In the genomic region with DNA sequence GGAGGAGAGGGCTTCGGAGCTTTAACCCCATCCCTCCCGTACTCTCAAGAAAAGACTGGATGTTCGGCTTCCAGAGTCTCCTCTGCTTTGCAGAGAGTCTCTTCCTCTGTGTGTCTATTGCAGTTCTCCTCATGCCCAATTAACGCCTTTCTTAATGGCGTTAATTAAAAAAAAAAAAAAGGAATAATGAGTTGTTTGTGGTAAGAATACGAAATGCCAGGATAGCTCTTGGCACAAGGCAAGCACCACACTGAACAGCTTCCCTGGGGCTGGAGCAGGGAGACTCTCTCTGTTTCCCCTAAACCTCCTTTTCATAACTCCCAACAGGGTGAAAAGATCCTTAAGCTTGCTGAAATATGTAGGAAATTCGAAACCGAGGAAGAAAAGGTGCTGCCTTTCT, we compare ENCODE assay signal across 27 mouse cellular contexts. TPM values are rescaled to one million over a fixed set of nuclear protein-coding genes. Genes with fewer than 3 reads are reported as not detected.
DNase-seq lines count a peak whose midpoint lies in the region; ATAC-seq and TF ChIP-seq lines count a peak whose summit lies in the region.
"Had no signal": no experiment of that assay in that cellular context is flagged by ENCODE, and none has a peak within 500 bp of the region (broad histone marks: within the 10 kb centered on the region; RNA-seq: fewer than 3 reads in every experiment).

No protein-coding gene starts in this region.

- H3K9me3 ChIP-seq in forebrain, embryonic 12.5 days, result no peaks in the 10 kb centered on the region
- H3K9me3 ChIP-seq in forebrain, embryonic 11.5 days (ENCODE audit: control insufficient read depth, low read length), result no peaks in the 10 kb centered on the region
- no peaks in the 10 kb centered on the region for H3K9me3 ChIP-seq in E14TG2a.4 (ENCODE audit: low read length)
- H3K9me3 ChIP-seq in forebrain, embryonic 16.5 days (ENCODE audit: control insufficient read depth, low read length), result no peaks in the 10 kb centered on the region
- H3K9me3 ChIP-seq: embryonic facial prominence, embryonic 15.5 days; heart, embryonic 10.5 days; heart, embryonic 13.5 days; intestine, embryonic 15.5 days had no signal

- no peak overlapping the region for H3K4me3 ChIP-seq in forebrain, embryonic 12.5 days (replicated peaks)
- H3K4me3 ChIP-seq in forebrain, embryonic 11.5 days (ENCODE audit: low read depth, low read length), result no peak overlapping the region
- peak overlapping the region; percentile 64 for H3K4me3 ChIP-seq in E14TG2a.4 (replicated peaks; ENCODE audit: low read length)
- no peak overlapping the region for H3K4me3 ChIP-seq in forebrain, embryonic 16.5 days (replicated peaks; ENCODE audit: low read length)
- H3K4me3 ChIP-seq: embryonic facial prominence, embryonic 15.5 days; heart, adult 2 months; heart, embryonic 10.5 days; heart, embryonic 13.5 days; intestine, embryonic 15.5 days had no signal

- 55% methylated on average over 8 of the region's 8 CpGs for WGBS in forebrain, embryonic 12.5 days
- 70% methylated on average over 8 of the region's 8 CpGs for WGBS in forebrain, embryonic 11.5 days
- 20% methylated on average over 8 of the region's 8 CpGs for WGBS in forebrain, embryonic 16.5 days

- H3K27ac ChIP-seq in forebrain, embryonic 12.5 days, result peak overlapping the region; percentile 54; the same call in 1 of the 2 replicates
- no peak overlapping the region for H3K27ac ChIP-seq in forebrain, embryonic 11.5 days (ENCODE audit: low read depth, low read length)
- 0 out of 2 replicates have a peak overlapping the region, but pooled peaks have one; percentile 15 for H3K27ac ChIP-seq in forebrain, embryonic 16.5 days (ENCODE audit: low read length)
- H3K27ac ChIP-seq: embryonic facial prominence, embryonic 15.5 days; heart, adult 2 months; heart, embryonic 10.5 days; heart, embryonic 13.5 days; intestine, embryonic 15.5 days had no signal

- H3K4me2 ChIP-seq in forebrain, embryonic 12.5 days, result no peak overlapping the region
- no peak overlapping the region for H3K4me2 ChIP-seq in forebrain, embryonic 11.5 days (ENCODE audit: low read depth, low read length, severe bottlenecking)
- H3K4me2 ChIP-seq in forebrain, embryonic 16.5 days (ENCODE audit: low read length), result peak overlapping the region; percentile 26
- H3K4me2 ChIP-seq: embryonic facial prominence, embryonic 15.5 days; intestine, embryonic 15.5 days had no signal

- no peak overlapping the region for H3K9ac ChIP-seq in forebrain, embryonic 12.5 days
- H3K9ac ChIP-seq in forebrain, embryonic 11.5 days (ENCODE audit: low read length), result no peak overlapping the region
- H3K9ac ChIP-seq in forebrain, embryonic 16.5 days (replicated peaks; ENCODE audit: low read depth, low read length), result no peak overlapping the region
- H3K9ac ChIP-seq: embryonic facial prominence, embryonic 15.5 days; heart, embryonic 13.5 days; intestine, embryonic 15.5 days had no signal

- H3K36me3 ChIP-seq in forebrain, embryonic 12.5 days (replicated peaks), result no peaks in the 10 kb centered on the region
- H3K36me3 ChIP-seq in forebrain, embryonic 11.5 days (ENCODE audit: control insufficient read depth, insufficient read depth, low read length), result no peaks in the 10 kb centered on the region
- no peaks in the 10 kb centered on the region for H3K36me3 ChIP-seq in E14TG2a.4 (ENCODE audit: insufficient read depth, low read length)
- H3K36me3 ChIP-seq in forebrain, embryonic 16.5 days (ENCODE audit: control insufficient read depth, insufficient read depth), result no peaks in the 10 kb centered on the region
- H3K36me3 ChIP-seq: embryonic facial prominence, embryonic 15.5 days; heart, embryonic 10.5 days; heart, embryonic 13.5 days; intestine, embryonic 15.5 days had no signal

- DNase-seq in forebrain, embryonic 11.5 days (ENCODE audit: low spot score), result no peak
- DNase-seq in brain, embryonic 14.5 days (ENCODE audit: low read depth), result peak; percentile 81
- DNase-seq in adrenal gland, postnatal 36 days, result no peak
- DNase-seq in ovary, postnatal 14 days (ENCODE audit: low spot score), result no peak
- DNase-seq: adrenal gland, adult 8-10 months; adrenal gland, postnatal 25 days; cerebellum, adult 11 months; cerebellum, adult 2 months; cerebellum, postnatal 36 days; embryo, embryonic 11 days; gastrocnemius, postnatal 10 days; gastrocnemius, postnatal 36 days; kidney, adult 18-20 months; kidney, adult 9 months had no signal

- H3K4me1 ChIP-seq in forebrain, embryonic 12.5 days, result peaks cover 39% of the 10 kb centered on the region
- H3K4me1 ChIP-seq in forebrain, embryonic 11.5 days (replicated peaks; ENCODE audit: control insufficient read depth, insufficient read depth, low read length), result peaks cover 4% of the 10 kb centered on the region; the same call in 1 of the 2 replicates
- H3K4me1 ChIP-seq in E14TG2a.4 (replicated peaks; ENCODE audit: low read depth, low read length), result peaks cover 64% of the 10 kb centered on the region
- peaks cover 23% of the 10 kb centered on the region for H3K4me1 ChIP-seq in forebrain, embryonic 16.5 days (replicated peaks; ENCODE audit: control insufficient read depth, insufficient read depth, low read length)

- H3K27me3 ChIP-seq in forebrain, embryonic 12.5 days, result peaks cover 58% of the 10 kb centered on the region
- peaks cover 4% of the 10 kb centered on the region; the same call in 1 of the 2 replicates for H3K27me3 ChIP-seq in forebrain, embryonic 11.5 days (ENCODE audit: control insufficient read depth, insufficient read depth, low read length)
- H3K27me3 ChIP-seq in E14TG2a.4 (ENCODE audit: insufficient read depth, low read length), result peaks cover 55% of the 10 kb centered on the region
- peaks cover 6% of the 10 kb centered on the region for H3K27me3 ChIP-seq in forebrain, embryonic 16.5 days (replicated peaks; ENCODE audit: control insufficient read depth, insufficient read depth, low read length)
- H3K27me3 ChIP-seq: CH12.LX; embryonic facial prominence, embryonic 15.5 days had no signal

- TF ChIP-seq CTCF in E14TG2a.4 (conservative IDR thresholded peaks at IDR 0.05; ENCODE audit: low read length), result no peak
- TF ChIP-seq CTCF in brain, embryonic 14.5 days (IDR thresholded peaks at IDR 0.05; ENCODE audit: borderline replicate concordance, extremely low read depth, insufficient read depth, insufficient read length), result no peak

- ATAC-seq in forebrain, embryonic 12.5 days (ENCODE audit: low FRiP score), result no peak
- no peak for ATAC-seq in forebrain, embryonic 11.5 days (replicated peaks; ENCODE audit: low FRiP score)
- ATAC-seq in forebrain, embryonic 16.5 days, result peak; percentile 31; the same call in 1 of the 2 replicates
- ATAC-seq: activated CD4-positive, CD25-positive, alpha-beta regulatory T cell, adult 4 months; hindbrain, embryonic 16.5 days; intestine, embryonic 15.5 days had no signal

- TF ChIP-seq POLR2A in brain, embryonic 14.5 days (IDR thresholded peaks at IDR 0.05; ENCODE audit: borderline replicate concordance, extremely low read depth, insufficient read depth, insufficient read length, poor library complexity, severe bottlenecking), result no peak

RNA-seq across cellular contexts. Expression of a gene that starts 5.8 kb away (rescaled TPM):
- polyA plus RNA-seq in forebrain, embryonic 12.5 days (2016; fragmentation: Nextera tagmentation; extraction: Ambion mirVana), result 6.2 and 8.5 TPM in 2 replicates
- polyA plus RNA-seq in forebrain, embryonic 11.5 days (2014; fragmentation: Nextera tagmentation; extraction: Ambion mirVana), result 6.1 and 6.7 TPM in 2 replicates
- polyA plus RNA-seq in brain, embryonic 14.5 days (2012; rRNA removed), result 4.7 and 5.9 TPM in 2 replicates
- 3.7 and 5.7 TPM in 2 replicates for polyA plus RNA-seq in forebrain, embryonic 16.5 days (2015; fragmentation: Nextera tagmentation; extraction: Ambion mirVana)
- total RNA-seq in adrenal gland, postnatal 36 days (2021), result 1 to 10 TPM; 7.5 to 9.1 TPM

RNA-seq across cellular contexts. Expression of a gene that starts 14.2 kb away (rescaled TPM):
- 1.5 and 1.7 TPM in 2 replicates for polyA plus RNA-seq in forebrain, embryonic 12.5 days (2016; fragmentation: Nextera tagmentation; extraction: Ambion mirVana)
- polyA plus RNA-seq in forebrain, embryonic 11.5 days (2014; fragmentation: Nextera tagmentation; extraction: Ambion mirVana), result 0.92 and 1.3 TPM in 2 replicates
- 1.7 and 3.2 TPM in 2 replicates for polyA plus RNA-seq in brain, embryonic 14.5 days (2012; rRNA removed)
- polyA plus RNA-seq in forebrain, embryonic 16.5 days (2015; fragmentation: Nextera tagmentation; extraction: Ambion mirVana), result 2.9 and 4.2 TPM in 2 replicates
- under 1 TPM; 0.23 to 0.26 TPM for total RNA-seq in adrenal gland, postnatal 36 days (2021)
- total RNA-seq: gastrocnemius, adult 18-20 months; gastrocnemius, postnatal 10 days; gastrocnemius, postnatal 36 days; granulocyte monocyte progenitor cell, adult 5-6 weeks had no signal

RNA-seq across cellular contexts. Expression of a gene that starts 40.8 kb away (rescaled TPM):
- polyA plus RNA-seq in forebrain, embryonic 12.5 days (2016; fragmentation: Nextera tagmentation; extraction: Ambion mirVana), result 58.2 and 58.3 TPM in 2 replicates
- polyA plus RNA-seq in forebrain, embryonic 11.5 days (2014; fragmentation: Nextera tagmentation; extraction: Ambion mirVana), result 38.1 and 41.4 TPM in 2 replicates
- 119 and 156 TPM in 2 replicates for polyA plus RNA-seq in brain, embryonic 14.5 days (2012; rRNA removed)
- polyA plus RNA-seq in forebrain, embryonic 16.5 days (2015; fragmentation: Nextera tagmentation; extraction: Ambion mirVana), result 82.6 and 99.9 TPM in 2 replicates
- total RNA-seq in adrenal gland, postnatal 36 days (2021), result 100 to 1,000 TPM; 132 to 140 TPM

RNA-seq across cellular contexts. Expression of a gene that starts 44.9 kb away (rescaled TPM):
- 3.9 TPM in 2 replicates for polyA plus RNA-seq in forebrain, embryonic 12.5 days (2016; fragmentation: Nextera tagmentation; extraction: Ambion mirVana)
- polyA plus RNA-seq in forebrain, embryonic 11.5 days (2014; fragmentation: Nextera tagmentation; extraction: Ambion mirVana), result 1.9 and 2.8 TPM in 2 replicates
- polyA plus RNA-seq in brain, embryonic 14.5 days (2012; rRNA removed), result 13.7 and 14.0 TPM in 2 replicates
- 15.5 and 16.4 TPM in 2 replicates for polyA plus RNA-seq in forebrain, embryonic 16.5 days (2015; fragmentation: Nextera tagmentation; extraction: Ambion mirVana)
- total RNA-seq in adrenal gland, postnatal 36 days (2021), result 1 to 10 TPM; 2.1 to 2.4 TPM

RNA-seq across cellular contexts. Expression of a gene that starts 55.8 kb away (rescaled TPM):
- 0.18 and 0.24 TPM in 2 replicates for polyA plus RNA-seq in forebrain, embryonic 12.5 days (2016; fragmentation: Nextera tagmentation; extraction: Ambion mirVana)
- 0.41 and 0.43 TPM in 2 replicates for polyA plus RNA-seq in forebrain, embryonic 11.5 days (2014; fragmentation: Nextera tagmentation; extraction: Ambion mirVana)
- polyA plus RNA-seq in brain, embryonic 14.5 days (2012; rRNA removed), result 0.95 and 2.4 TPM in 2 replicates
- polyA plus RNA-seq in forebrain, embryonic 16.5 days (2015; fragmentation: Nextera tagmentation; extraction: Ambion mirVana), result not detected in 2 replicates
- total RNA-seq in adrenal gland, postnatal 36 days (2021), result 1 to 10 TPM; 1.1 to 1.3 TPM
- polyA plus RNA-seq: intestine, embryonic 15.5 days had no signal
